Mouse (Mus musculus) hindbrain, postnatal 0 days (tissue): ENCODE measurements around the gene Gm20388. TPM values are rescaled to one million over a fixed set of nuclear protein-coding genes. Genes with fewer than 3 reads are reported as not detected.

ENCODE experiments used
- ATAC-seq: fragments of 200-750 bp; cut with Nextera tagmentation; 2 replicates; pipeline ENCODE4 v1.8.0; 2017; ENCODE audit warnings: mild to moderate bottlenecking, moderate TSS enrichment, moderate library complexity
- DNase-seq: peaks from one replicate; pipeline ENCODE4 v3.0.0-alpha.2; 2015; ENCODE audit warnings: low spot score
- H3K27ac ChIP-seq: fragments of 300-500 bp; sonication (generic); 2 replicates; pipeline ENCODE4 v1.5.1; 2014; ENCODE audit warnings: mild to moderate bottlenecking
- H3K27me3 ChIP-seq: fragments of 300-500 bp; sonication (generic); 2 replicates; pipeline ENCODE4 v1.6.1; 2014; ENCODE audit warnings: low read length, mixed read lengths; ENCODE audit not compliant: insufficient read depth
- H3K36me3 ChIP-seq: fragments of 300-500 bp; sonication (generic); 2 replicates; pipeline ENCODE4 v1.6.1; 2014; ENCODE audit warnings: low read length, mixed read lengths; ENCODE audit not compliant: insufficient read depth
- H3K4me1 ChIP-seq: fragments of 300-500 bp; sonication (generic); 2 replicates; pipeline ENCODE4 v1.6.1; 2014; ENCODE audit warnings: antibody characterized with exemption, low read length, mixed read lengths; ENCODE audit not compliant: insufficient read depth
- H3K4me2 ChIP-seq: fragments of 300-500 bp; sonication (generic); 2 replicates; pipeline ENCODE4 v1.6.1; 2014; ENCODE audit warnings: low read depth, mild to moderate bottlenecking, low read length, moderate library complexity, mixed read lengths
- H3K4me3 ChIP-seq: fragments of 300-500 bp; sonication (generic); 2 replicates; pipeline ENCODE4 v1.5.1; 2014; ENCODE audit warnings: low read length
- H3K9ac ChIP-seq: fragments of 300-500 bp; sonication (generic); replicated peaks from 2 replicates; pipeline ENCODE4 v1.6.1; 2014; ENCODE audit warnings: mild to moderate bottlenecking, low read length, moderate library complexity, mixed read lengths
- H3K9me3 ChIP-seq: fragments of 300-500 bp; sonication (generic); 2 replicates; pipeline ENCODE4 v1.6.1; 2016; ENCODE audit warnings: low read length, mixed read lengths
- CTCF ChIP-seq: IDR thresholded peaks from 2 replicates; pipeline ENCODE4 v1.5.1; 2016; ENCODE audit warnings: antibody characterized with exemption, control low read depth, low read depth
- WGBS: fragments of 180-500 bp; shearing (Covaris S2); extraction: QIAGEN DNeasy Blood & Tissue Kit; methylation state at CpG from one replicate; pipeline ENCODE4 v1.1.7; 2014; 5-methylcytosine and 5-hydroxymethylcytosine counted together
- polyA plus RNA-seq: library from polyadenylated mRNA; unstranded; fragments of >200 nt; fragmentation: Nextera tagmentation; extraction: Ambion mirVana; gene quantifications from 2 replicates; pipeline ENCODE4 v1.2.1, GENCODE M21; 2015
- total RNA-seq: library from RNA; depleted of rRNA; stranded (reverse); fragments of >200 nt; gene quantifications from 2 replicates; pipeline ENCODE4 v1.2.3, GENCODE M21; 2014

The Gm20388 gene
- total and polyA plus RNA-seq, 2 experiments from 2014 or later = 71.3 TPM; not detected in 1

- no peaks in the 10 kb centered on the region for H3K27me3 ChIP-seq
- H3K4me3 ChIP-seq = no peak overlapping the region
- H3K4me1 ChIP-seq = no peaks in the 10 kb centered on the region
- H3K4me2 ChIP-seq = no peak overlapping the region
- no peak for TF ChIP-seq CTCF
- H3K9me3 ChIP-seq = no peaks in the 10 kb centered on the region
- 75% methylated on average over 11 of the region's 11 CpGs for WGBS
- no peak overlapping the region for H3K27ac ChIP-seq
- H3K9ac ChIP-seq = no peak overlapping the region
- H3K36me3 ChIP-seq = peaks cover 54% of the 10 kb centered on the region
- DNase-seq (no peak), ATAC-seq (no peak)
Measured at GRCm38 (mm10) chr8:123243053-123243452, 3332.4 kb downstream of the Gm20388 start.

- DNase-seq (no peak), ATAC-seq (no peak)
- H3K27me3 ChIP-seq = no peaks in the 10 kb centered on the region
- no peak overlapping the region for H3K4me2 ChIP-seq
- H3K27ac ChIP-seq = no peak overlapping the region
- H3K9me3 ChIP-seq = no peaks in the 10 kb centered on the region
- TF ChIP-seq CTCF = no peak
- no peak overlapping the region for H3K9ac ChIP-seq
- 92% methylated on average over 4 of the region's 4 CpGs for WGBS
- H3K4me3 ChIP-seq = no peak overlapping the region
- peaks cover 66% of the 10 kb centered on the region for H3K36me3 ChIP-seq
- no peaks in the 10 kb centered on the region for H3K4me1 ChIP-seq
Measured at GRCm38 (mm10) chr8:123244382-123244781, 3333.7 kb downstream of the Gm20388 start.

- Histone ChIP-seq H3K4me3 (no peak overlapping the region), H3K27me3 (no peaks in the 10 kb centered on the region), H3K27ac (no peak overlapping the region), H3K36me3 (peaks cover 75% of the 10 kb centered on the region), H3K4me1 (no peaks in the 10 kb centered on the region), H3K9ac (no peak overlapping the region), H3K9me3 (no peaks in the 10 kb centered on the region), H3K4me2 (no peak overlapping the region)
- no peak for DNase-seq
- ATAC-seq = no peak
- TF ChIP-seq CTCF = no peak
- 93% methylated on average over 12 of the region's 12 CpGs for WGBS
Measured at GRCm38 (mm10) chr8:123245543-123245942, 3334.9 kb downstream of the Gm20388 start.

GRCm38 (mm10) chr8:123247748-123248147 lies 3337.1 kb downstream of the Gm20388 start:
- DNase-seq (no peak), ATAC-seq (no peak)
- Histone ChIP-seq H3K9ac (no peak overlapping the region), H3K36me3 (peaks cover 77% of the 10 kb centered on the region), H3K4me2 (no peak overlapping the region), H3K4me1 (peaks cover 3% of the 10 kb centered on the region), H3K4me3 (no peak overlapping the region), H3K27me3 (no peaks in the 10 kb centered on the region), H3K27ac (no peak overlapping the region), H3K9me3 (no peaks in the 10 kb centered on the region)
- WGBS = 99% methylated on average over 6 of the region's 6 CpGs
- no peak for TF ChIP-seq CTCF

GRCm38 (mm10) chr8:123248596-123248995 lies 3338.0 kb downstream of the Gm20388 start:
- no peak for ATAC-seq
- no peaks in the 10 kb centered on the region for H3K9me3 ChIP-seq
- WGBS = 93% methylated on average over 8 of the region's 8 CpGs
- H3K27me3 ChIP-seq = no peaks in the 10 kb centered on the region
- no peak overlapping the region for H3K27ac ChIP-seq
- H3K9ac ChIP-seq = no peak overlapping the region
- TF ChIP-seq CTCF = no peak
- H3K36me3 ChIP-seq = peaks cover 73% of the 10 kb centered on the region
- no peak overlapping the region for H3K4me2 ChIP-seq
- no peak overlapping the region for H3K4me3 ChIP-seq
- DNase-seq = no peak
- peaks cover 9% of the 10 kb centered on the region for H3K4me1 ChIP-seq

- H3K36me3 ChIP-seq = peaks cover 50% of the 10 kb centered on the region
- no peaks in the 10 kb centered on the region for H3K27me3 ChIP-seq
- no peak for ATAC-seq
- TF ChIP-seq CTCF = no peak
- H3K9me3 ChIP-seq = no peaks in the 10 kb centered on the region
- no peak overlapping the region for H3K9ac ChIP-seq
- no peak overlapping the region for H3K4me2 ChIP-seq
- H3K4me3 ChIP-seq = no peak overlapping the region
- 93% methylated on average over 5 of the region's 5 CpGs for WGBS
- H3K4me1 ChIP-seq = peaks cover 17% of the 10 kb centered on the region
- no peak for DNase-seq
- no peak overlapping the region for H3K27ac ChIP-seq
Measured at GRCm38 (mm10) chr8:123250940-123251339, 3340.3 kb downstream of the Gm20388 start.

- Histone ChIP-seq H3K36me3 (peaks cover 49% of the 10 kb centered on the region), H3K27me3 (no peaks in the 10 kb centered on the region), H3K9ac (peak overlapping the region; percentile 92; the same call in 1 of the 2 replicates), H3K4me3 (peak overlapping the region; percentile 98), H3K27ac (peak overlapping the region; percentile 94; the same call in 1 of the 2 replicates), H3K9me3 (no peaks in the 10 kb centered on the region), H3K4me2 (peak overlapping the region; percentile 96), H3K4me1 (peaks cover 17% of the 10 kb centered on the region)
- ATAC-seq (no peak), DNase-seq (no peak)
- TF ChIP-seq CTCF = no peak
- 54% methylated on average over 4 of the region's 4 CpGs for WGBS
Measured at GRCm38 (mm10) chr8:123252925-123253324, 3342.3 kb downstream of the Gm20388 start.
